ENCODE assay signal across 15 mouse cellular contexts in genomic region chr5:33895116-33895515, GRCm38 (mm10). TPM values are rescaled to one million over a fixed set of nuclear protein-coding genes. Genes with fewer than 3 reads are reported as not detected.
DNase-seq lines count a peak whose midpoint lies in the region; ATAC-seq lines count a peak whose summit lies in the region.
"Had no signal": no experiment of that assay in that cellular context is flagged by ENCODE, and none has a peak within 500 bp of the region (broad histone marks: within the 10 kb centered on the region; RNA-seq: fewer than 3 reads in every experiment).

No protein-coding gene starts in this region.

- no peaks in the 10 kb centered on the region for H3K9me3 ChIP-seq in forebrain, embryonic 11.5 days (ENCODE audit: control insufficient read depth, low read length)
- no peaks in the 10 kb centered on the region for H3K9me3 ChIP-seq in forebrain, embryonic 15.5 days
- H3K9me3 ChIP-seq in kidney, embryonic 16.5 days (ENCODE audit: low read length), result no peaks in the 10 kb centered on the region
- H3K9me3 ChIP-seq in lung, embryonic 15.5 days, result no peaks in the 10 kb centered on the region
- H3K9me3 ChIP-seq: heart, embryonic 13.5 days; kidney, embryonic 15.5 days had no signal

- peaks cover 61% of the 10 kb centered on the region for H3K36me3 ChIP-seq in forebrain, embryonic 11.5 days (ENCODE audit: control insufficient read depth, insufficient read depth, low read length)
- peaks cover 97% of the 10 kb centered on the region for H3K36me3 ChIP-seq in forebrain, embryonic 15.5 days
- H3K36me3 ChIP-seq in kidney, embryonic 16.5 days (ENCODE audit: insufficient read depth, low read length), result peaks cover 93% of the 10 kb centered on the region
- H3K36me3 ChIP-seq in lung, embryonic 15.5 days, result peaks cover 98% of the 10 kb centered on the region

- WGBS in forebrain, embryonic 11.5 days, result 92% methylated on average over 9 of the region's 9 CpGs
- 90% methylated on average over 9 of the region's 9 CpGs for WGBS in forebrain, embryonic 15.5 days
- 74% methylated on average over 9 of the region's 9 CpGs for WGBS in kidney, embryonic 16.5 days
- WGBS in lung, embryonic 15.5 days, result 77% methylated on average over 9 of the region's 9 CpGs

- DNase-seq in forebrain, embryonic 11.5 days (ENCODE audit: low spot score), result peak; percentile 47
- no peak for DNase-seq in kidney, postnatal 25 days
- DNase-seq in lung, postnatal 14 days, result no peak
- peak; percentile 56 for DNase-seq in brain, adult 2 months (ENCODE audit: low read depth, low spot score)
- no peak for DNase-seq in adrenal gland, postnatal 36 days
- DNase-seq: cerebellum, adult 11 months; cerebellum, postnatal 25 days; heart, postnatal 4 days; thymus, postnatal 4 days had no signal

- H3K27ac ChIP-seq in forebrain, embryonic 11.5 days (ENCODE audit: low read depth, low read length), result no peak overlapping the region
- no peak overlapping the region for H3K27ac ChIP-seq in forebrain, embryonic 15.5 days (replicated peaks)
- H3K27ac ChIP-seq in kidney, embryonic 16.5 days (ENCODE audit: low read length), result no peak overlapping the region
- H3K27ac ChIP-seq in lung, embryonic 15.5 days, result no peak overlapping the region
- H3K27ac ChIP-seq: heart, embryonic 13.5 days; kidney, embryonic 15.5 days had no signal

- no peak overlapping the region for H3K4me2 ChIP-seq in forebrain, embryonic 11.5 days (ENCODE audit: low read depth, low read length, severe bottlenecking)
- no peak overlapping the region for H3K4me2 ChIP-seq in forebrain, embryonic 15.5 days (replicated peaks)
- H3K4me2 ChIP-seq in kidney, embryonic 16.5 days (replicated peaks; ENCODE audit: low read depth, low read length), result no peak overlapping the region
- H3K4me2 ChIP-seq in lung, embryonic 15.5 days, result no peak overlapping the region
- H3K4me2 ChIP-seq: heart, embryonic 13.5 days; kidney, embryonic 15.5 days had no signal

- no peak for ATAC-seq in forebrain, embryonic 11.5 days (replicated peaks; ENCODE audit: low FRiP score)
- no peak for ATAC-seq in forebrain, embryonic 15.5 days (replicated peaks)
- 0 out of 2 replicates have a peak, but pooled peaks have one; percentile 59 for ATAC-seq in kidney, embryonic 16.5 days (ENCODE audit: low FRiP score, low TSS enrichment)
- ATAC-seq in lung, embryonic 15.5 days (ENCODE audit: borderline replicate concordance, extremely low read depth, low FRiP score, low TSS enrichment), result peak; percentile 13; the same call in 1 of the 2 replicates

- H3K27me3 ChIP-seq in forebrain, embryonic 11.5 days (ENCODE audit: control insufficient read depth, insufficient read depth, low read length), result no peaks in the 10 kb centered on the region
- no peaks in the 10 kb centered on the region for H3K27me3 ChIP-seq in forebrain, embryonic 15.5 days
- H3K27me3 ChIP-seq in kidney, embryonic 16.5 days (ENCODE audit: insufficient read depth, low read length), result no peaks in the 10 kb centered on the region
- no peaks in the 10 kb centered on the region for H3K27me3 ChIP-seq in lung, embryonic 15.5 days
- H3K27me3 ChIP-seq: heart, embryonic 13.5 days; kidney, embryonic 15.5 days had no signal

- H3K9ac ChIP-seq in forebrain, embryonic 11.5 days (ENCODE audit: low read length), result no peak overlapping the region
- no peak overlapping the region for H3K9ac ChIP-seq in forebrain, embryonic 15.5 days (replicated peaks)
- no peak overlapping the region for H3K9ac ChIP-seq in kidney, embryonic 16.5 days (replicated peaks; ENCODE audit: low read length)
- no peak overlapping the region for H3K9ac ChIP-seq in lung, embryonic 15.5 days
- H3K9ac ChIP-seq: heart, embryonic 13.5 days; kidney, embryonic 15.5 days had no signal

- no peaks in the 10 kb centered on the region for H3K4me1 ChIP-seq in forebrain, embryonic 11.5 days (replicated peaks; ENCODE audit: control insufficient read depth, insufficient read depth, low read length)
- H3K4me1 ChIP-seq in forebrain, embryonic 15.5 days, result no peaks in the 10 kb centered on the region
- no peaks in the 10 kb centered on the region for H3K4me1 ChIP-seq in kidney, embryonic 16.5 days (ENCODE audit: insufficient read depth, low read length)
- no peaks in the 10 kb centered on the region for H3K4me1 ChIP-seq in lung, embryonic 15.5 days
- H3K4me1 ChIP-seq: heart, embryonic 13.5 days; kidney, embryonic 15.5 days had no signal

- no peak overlapping the region for H3K4me3 ChIP-seq in forebrain, embryonic 11.5 days (ENCODE audit: low read depth, low read length)
- no peak overlapping the region for H3K4me3 ChIP-seq in forebrain, embryonic 15.5 days
- no peak overlapping the region for H3K4me3 ChIP-seq in kidney, embryonic 16.5 days (ENCODE audit: low read length)
- no peak overlapping the region for H3K4me3 ChIP-seq in lung, embryonic 15.5 days
- H3K4me3 ChIP-seq: erythroblast, embryonic 14.5 days; heart, embryonic 13.5 days; kidney, embryonic 15.5 days had no signal

RNA-seq across cellular contexts. Expression of gene Nelfa, which starts 41.1 kb away (rescaled TPM):
- 86.3 and 88.3 TPM in 2 replicates for polyA plus RNA-seq in forebrain, embryonic 11.5 days (2014; fragmentation: Nextera tagmentation; extraction: Ambion mirVana)
- 43.5 and 46.9 TPM in 2 replicates for polyA plus RNA-seq in forebrain, embryonic 15.5 days (2015; fragmentation: Nextera tagmentation; extraction: Ambion mirVana)
- polyA plus RNA-seq in kidney, embryonic 16.5 days (2015; fragmentation: Nextera tagmentation; extraction: Ambion mirVana), result 64.1 and 70.2 TPM in 2 replicates
- polyA plus RNA-seq in lung, embryonic 15.5 days (2015; fragmentation: Nextera tagmentation; extraction: Ambion mirVana), result 52.7 and 54.3 TPM in 2 replicates
- total RNA-seq in adrenal gland, postnatal 36 days (2021), result 10 to 100 TPM; 18.3 to 21.5 TPM

Comparison
In these comparisons a context has a peak if more than half of its experiments do, and no peak if none do; other contexts are left out.
1. ATAC-seq: peak in kidney, embryonic 16.5 days (single experiment) and lung, embryonic 15.5 days (single experiment); none in forebrain, embryonic 11.5 days (single experiment) and forebrain, embryonic 15.5 days (single experiment).
2. DNase-seq: peak in forebrain, embryonic 11.5 days (single experiment) and brain, adult 2 months (single experiment); none in kidney, postnatal 25 days (0 of 2), lung, postnatal 14 days (single experiment) and adrenal gland, postnatal 36 days (0 of 2).